Mouse (Mus musculus) ES-E14 (cell line): ENCODE results near the gene Stox2. TPM values are rescaled to one million over a fixed set of nuclear protein-coding genes. Genes with fewer than 3 reads are reported as not detected.

Experiments
- DNase-seq: peaks from one replicate; pipeline ENCODE4 v3.0.0-alpha.2; 2013; ENCODE audit warnings: low read depth, low spot score
- H3K27ac ChIP-seq: 2 replicates; pipeline ENCODE4 v1.5.1; 2012; ENCODE audit warnings: low read depth, mild to moderate bottlenecking, low read length, moderate library complexity, mixed read lengths; ENCODE audit not compliant: poor library complexity, insufficient read depth, severe bottlenecking
- H3K36me3 ChIP-seq: 2 replicates; pipeline ENCODE4 v1.6.1; 2012; ENCODE audit warnings: mild to moderate bottlenecking, low read length, moderate library complexity, mixed read lengths; ENCODE audit not compliant: control insufficient read depth, poor library complexity, insufficient read depth, severe bottlenecking
- H3K4me1 ChIP-seq, 2 experiments: fragments of 150-350 bp in 1 of 2; sonication (generic) in 1 of 2; 2 replicates each; pipeline ENCODE4 v1.6.1; 2012; ENCODE audit warnings: low read length in 2 of 2, mild to moderate bottlenecking in 1 of 2, mixed read lengths in 1 of 2; ENCODE audit not compliant: control insufficient read depth in 2 of 2, insufficient read depth in 2 of 2, poor library complexity in 1 of 2
- H3K4me3 ChIP-seq, 2 experiments: fragments of 150-350 bp in 1 of 2; sonication (generic) in 1 of 2; 2 replicates each; pipeline ENCODE4 v1.5.1; 2012; ENCODE audit warnings: low read length in 2 of 2, low read depth in 1 of 2, mild to moderate bottlenecking in 1 of 2, mixed read lengths in 1 of 2; ENCODE audit not compliant: insufficient read depth in 1 of 2, poor library complexity in 1 of 2, severe bottlenecking in 1 of 2
- H3K9ac ChIP-seq: 2 replicates; pipeline ENCODE4 v1.6.1; 2012; ENCODE audit warnings: low read depth, mild to moderate bottlenecking, low read length, mixed read lengths; ENCODE audit not compliant: poor library complexity, insufficient read depth, severe bottlenecking
- H3K9me3 ChIP-seq: fragments of 150-350 bp; sonication (generic); 2 replicates; pipeline ENCODE4 v1.6.1; 2012; ENCODE audit warnings: low read depth, mild to moderate bottlenecking, low read length; ENCODE audit not compliant: control insufficient read depth, insufficient read depth
- CHD2 ChIP-seq: IDR thresholded peaks from 2 replicates; pipeline ENCODE4 v1.6.1; 2014; ENCODE audit warnings: mild to moderate bottlenecking, low read depth, low read length, inconsistent platforms
- HCFC1 ChIP-seq: IDR thresholded peaks from 2 replicates; pipeline ENCODE4 v1.6.1; 2012; ENCODE audit warnings: low read length, inconsistent platforms, borderline replicate concordance; ENCODE audit not compliant: insufficient read depth
- MAFK ChIP-seq: IDR thresholded peaks from 2 replicates; pipeline ENCODE4 v1.6.1; 2014; ENCODE audit warnings: mild to moderate bottlenecking, low read depth, low read length, inconsistent platforms; ENCODE audit not compliant: insufficient read depth
- ZC3H11A ChIP-seq: IDR thresholded peaks from 2 replicates; pipeline ENCODE4 v1.6.1; 2012; ENCODE audit warnings: low read depth, mild to moderate bottlenecking, inconsistent platforms, low read length, borderline replicate concordance
- ZNF384 ChIP-seq: IDR thresholded peaks from 2 replicates; pipeline ENCODE4 v1.6.1; 2012; ENCODE audit warnings: low read depth, low read length, inconsistent platforms
- in situ Hi-C, 2 experiments: fragments of 600-800 bp; cut with MboI; formaldehyde crosslinking; loops; one replicate each; pipeline ENCODE4 v1.15.1; 2025; ENCODE audit warnings: low sequenced_read_pairs in 2 of 2, inconsistent platforms in 1 of 2; ENCODE audit not compliant: unreplicated experiment in 2 of 2
- total RNA-seq: library from RNA; depleted of rRNA; stranded (reverse); fragments of 300-350 nt; gene quantifications from 2 replicates; pipeline ENCODE4 v1.2.3, GENCODE M21; 2012

Gene Stox2
- total RNA-seq, 1 experiment: 6.8 TPM

DNA sequence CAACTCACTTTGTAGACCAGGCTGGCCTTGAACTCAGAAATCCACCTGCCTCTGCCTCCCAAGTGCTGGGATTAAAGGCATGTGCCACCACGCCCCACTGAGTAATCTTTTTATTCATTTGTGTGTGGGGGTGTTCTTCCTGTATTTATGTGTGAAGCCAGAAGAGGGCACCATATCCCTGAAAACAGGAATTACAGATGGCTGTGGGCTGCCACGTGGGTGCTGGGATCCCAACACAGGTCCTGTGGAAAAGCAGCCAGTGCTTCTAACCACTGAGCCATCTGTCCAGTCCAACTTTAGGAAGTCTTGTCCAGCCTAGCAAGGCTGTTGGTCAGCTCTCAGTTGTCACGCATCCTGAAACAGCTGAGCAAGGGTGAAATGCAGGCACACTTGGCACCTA lies 41.1 kb upstream of the Stox2 start:
- no peak overlapping the region for H3K9ac ChIP-seq
- peaks cover 5% of the 10 kb centered on the region; the same call in 1 of the 2 replicates for H3K36me3 ChIP-seq
- H3K4me3 ChIP-seq: no peak overlapping the region
- TF ChIP-seq ZNF384: no peak
- no peak for TF ChIP-seq MAFK
- no peak for TF ChIP-seq HCFC1
- no peak for TF ChIP-seq ZC3H11A
- TF ChIP-seq CHD2: no peak
- no peak for DNase-seq
- H3K9me3 ChIP-seq: no peaks in the 10 kb centered on the region
- H3K27ac ChIP-seq: no peak overlapping the region
- peaks cover 3% of the 10 kb centered on the region in 2 experiments; a peak in 2 of 4 replicates for H3K4me1 ChIP-seq
- in situ Hi-C loops: no loop called here

DNA sequence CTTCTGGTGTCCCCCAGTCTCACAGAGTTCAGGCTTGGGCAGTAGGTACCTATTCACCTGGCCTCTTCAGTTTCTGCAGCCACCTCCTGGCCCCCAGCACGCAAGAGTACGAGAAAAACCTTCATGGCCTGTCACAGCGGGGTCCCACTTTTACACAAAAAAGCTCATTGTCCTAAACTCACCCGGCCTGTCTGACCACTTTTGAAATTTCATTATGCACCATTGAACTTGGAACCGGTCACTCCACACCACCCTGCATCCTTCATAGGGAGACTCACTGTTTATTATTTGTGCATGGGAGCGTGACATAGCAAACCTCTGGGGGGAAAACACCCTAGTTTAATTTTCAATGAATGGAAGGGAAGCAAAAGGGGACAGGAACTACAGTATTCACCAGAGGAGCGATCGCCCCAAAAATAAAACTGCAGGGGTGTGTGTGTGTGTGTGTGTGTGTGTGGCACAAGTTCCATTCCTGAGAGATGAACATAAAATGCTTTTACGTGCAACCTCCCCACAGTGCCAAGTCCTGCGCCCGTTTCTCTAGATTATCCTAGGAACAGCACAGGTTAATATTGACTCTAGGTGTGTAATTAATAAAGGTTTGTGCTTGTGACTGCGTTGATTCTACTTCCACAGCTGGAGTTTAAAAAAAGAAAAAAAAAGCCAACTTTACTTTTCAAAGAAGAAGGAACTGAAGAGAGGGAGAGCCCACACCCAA lies 36.4 kb upstream of the Stox2 start:
- no peak overlapping the region for H3K9ac ChIP-seq
- DNase-seq: no peak
- in situ Hi-C loops: no loop called here
- H3K4me1 ChIP-seq: peaks cover 3 to 9% of the 10 kb centered on the region in 2 experiments; a peak in 1 of 4 replicates
- no peak overlapping the region for H3K27ac ChIP-seq
- no peak for TF ChIP-seq MAFK
- no peak for TF ChIP-seq ZC3H11A
- no peak for TF ChIP-seq ZNF384
- TF ChIP-seq HCFC1: no peak
- TF ChIP-seq CHD2: no peak
- H3K36me3 ChIP-seq: peaks cover 2% of the 10 kb centered on the region; the same call in 1 of the 2 replicates
- no peak overlapping the region for H3K4me3 ChIP-seq
- no peaks in the 10 kb centered on the region for H3K9me3 ChIP-seq

DNA sequence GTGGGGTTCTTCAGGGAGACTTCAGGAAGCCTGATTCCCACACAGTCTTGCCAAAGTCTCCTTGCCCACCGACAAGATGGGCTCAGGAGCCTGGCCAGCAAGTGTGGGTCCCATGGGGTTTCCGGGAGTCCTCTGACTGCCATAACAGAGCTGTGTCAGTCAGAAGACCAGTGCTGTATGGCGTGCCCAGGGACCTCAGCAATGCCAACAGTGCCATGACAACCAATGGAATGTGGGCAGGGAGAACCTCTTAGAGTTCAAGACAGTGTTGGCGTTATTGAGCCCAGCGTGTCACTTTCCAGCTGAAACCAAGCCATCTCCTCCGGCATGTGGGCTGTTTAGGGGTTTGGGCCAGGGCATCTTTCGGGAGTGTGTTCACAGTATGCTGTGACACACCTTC lies 33.9 kb upstream of the Stox2 start:
- no peaks in the 10 kb centered on the region for H3K9me3 ChIP-seq
- in situ Hi-C loops: no loop called here
- H3K4me3 ChIP-seq: no peak overlapping the region
- H3K36me3 ChIP-seq: no peaks in the 10 kb centered on the region
- H3K27ac ChIP-seq: no peak overlapping the region
- no peak overlapping the region for H3K9ac ChIP-seq
- peaks cover 3 to 9% of the 10 kb centered on the region in 2 experiments; a peak in 1 of 4 replicates for H3K4me1 ChIP-seq
- no peak for DNase-seq
- TF ChIP-seq MAFK (no peak), ZC3H11A (no peak)

DNA sequence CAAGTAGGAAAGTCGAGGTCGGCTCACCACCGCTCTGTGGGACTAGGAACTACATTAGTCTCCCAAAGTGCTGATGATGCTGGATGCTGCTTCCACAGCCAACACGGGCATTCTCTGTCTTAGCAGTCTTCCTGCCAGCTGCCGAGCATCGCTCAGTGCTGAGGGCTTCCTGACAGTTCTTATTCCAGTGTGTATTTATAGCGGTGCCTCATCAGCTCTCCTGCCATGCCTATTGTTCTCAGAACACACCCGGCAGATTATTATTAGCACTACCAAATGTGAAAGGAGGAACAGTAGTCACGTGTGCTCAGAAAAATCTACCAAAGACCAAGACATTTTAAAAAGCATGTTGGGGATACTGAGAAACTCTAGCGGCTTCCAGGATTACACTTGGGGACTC lies 15.5 kb upstream of the Stox2 start:
- Histone ChIP-seq H3K9ac (no peak overlapping the region), H3K27ac (no peak overlapping the region), H3K4me3 (no peak overlapping the region), H3K9me3 (peaks cover 2% of the 10 kb centered on the region; the same call in 1 of the 2 replicates), H3K36me3 (no peaks in the 10 kb centered on the region), H3K4me1 (no peaks in the 10 kb centered on the region)
- in situ Hi-C loops: no loop called here
- DNase-seq: no peak
- TF ChIP-seq ZNF384: no peak
- TF ChIP-seq MAFK: no peak
- no peak for TF ChIP-seq HCFC1
- TF ChIP-seq ZC3H11A: no peak
- TF ChIP-seq CHD2: no peak

DNA sequence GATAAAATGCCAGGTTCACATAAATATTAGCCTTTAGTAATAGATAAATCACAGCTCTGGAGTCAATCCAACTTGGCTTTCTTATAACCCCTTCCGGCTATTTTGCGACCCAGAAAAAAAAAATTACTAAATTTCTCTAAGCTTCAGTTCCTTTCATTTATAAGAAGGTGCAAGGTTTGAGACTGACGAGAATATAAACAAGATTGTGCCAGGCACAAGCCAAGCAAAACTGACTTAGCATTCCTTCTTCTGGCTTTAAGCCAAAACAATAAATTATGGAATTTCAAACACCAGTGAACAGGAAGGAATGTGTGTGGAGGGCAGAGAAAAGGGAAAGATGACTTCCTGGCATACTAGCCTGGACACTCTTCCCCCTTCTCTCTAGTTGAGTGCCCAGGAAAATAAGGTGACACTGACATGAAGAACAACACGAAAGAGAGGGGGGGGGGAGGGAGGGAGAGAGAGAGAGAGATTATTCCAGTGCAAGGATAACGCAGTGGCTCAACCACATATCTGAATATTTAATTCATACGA lies 13.1 kb upstream of the Stox2 start:
- Histone ChIP-seq H3K27ac (no peak overlapping the region), H3K4me3 (no peak overlapping the region), H3K9ac (no peak overlapping the region), H3K36me3 (no peaks in the 10 kb centered on the region), H3K4me1 (no peaks in the 10 kb centered on the region), H3K9me3 (peaks cover 8% of the 10 kb centered on the region)
- no peak for DNase-seq
- in situ Hi-C loops: no loop called here
- no peak for TF ChIP-seq ZNF384
- TF ChIP-seq CHD2: no peak
